Mouse (Mus musculus) frontal cortex, postnatal 10 days (tissue): Measurements from ENCODE around the gene P2rx7.

Experiments
- DNase-seq, 2 experiments: peaks; one replicate each; pipeline ENCODE4 v3.0.0; 2022; ENCODE audit warnings: low spot score in 2 of 2, mixed read lengths in 1 of 2

The P2rx7 gene

DNA sequence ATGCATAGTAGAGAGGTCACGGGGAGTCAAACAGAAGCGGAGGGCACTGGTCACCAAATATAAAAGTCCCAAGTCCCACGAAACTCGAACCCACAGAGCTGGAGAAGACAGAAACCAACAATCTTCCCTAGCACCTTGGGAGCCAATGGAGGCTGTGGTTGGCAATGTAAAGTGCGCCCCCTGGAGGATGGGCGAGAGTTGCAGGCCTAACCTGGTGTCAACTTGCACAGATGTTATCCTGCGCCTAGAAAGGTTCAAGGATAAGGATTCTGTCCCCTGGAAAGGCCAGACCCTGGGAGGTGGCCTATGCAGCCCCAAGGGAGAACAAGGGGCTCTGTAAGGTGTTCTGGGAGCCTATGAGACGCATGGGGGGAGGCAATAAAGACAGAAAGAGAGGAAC lies 87.6 kb downstream of the P2rx7 start:
- peak in 1 of 2 experiments; percentile 38 for DNase-seq

DNA sequence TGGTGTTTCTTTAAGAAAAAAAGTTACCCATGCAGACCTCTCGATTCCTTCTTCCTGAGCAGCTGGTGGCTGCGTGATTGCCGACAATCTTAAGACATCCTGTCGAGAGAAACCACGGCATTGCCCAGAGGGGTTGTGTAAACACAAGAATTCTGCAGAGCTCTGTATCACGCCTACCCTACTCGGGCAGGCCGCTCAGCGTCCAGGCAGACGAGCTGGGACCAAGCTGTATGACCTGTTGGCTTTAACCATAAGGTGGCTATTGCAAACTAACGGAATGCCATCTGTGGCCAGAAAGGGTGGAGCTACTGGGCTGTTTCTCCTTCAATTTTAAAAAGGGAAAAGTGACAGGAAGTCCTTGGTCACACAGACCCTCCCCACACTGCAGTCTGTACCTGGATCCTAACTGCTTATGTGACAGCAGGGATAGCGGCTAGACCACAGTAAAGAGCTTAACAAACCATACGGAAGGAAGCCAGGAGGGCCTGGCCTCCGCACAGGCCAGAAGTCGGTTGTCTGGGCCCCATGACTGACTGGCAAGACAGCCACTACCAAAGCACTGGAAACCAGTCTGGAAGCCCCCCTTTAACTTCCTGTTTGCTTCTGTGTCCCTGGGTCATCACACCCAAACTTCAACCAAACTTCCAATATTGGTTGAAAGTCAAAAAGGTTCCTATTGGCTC lies 88.4 kb downstream of the P2rx7 start:
- peak in 1 of 2 experiments; percentile 17 for DNase-seq

DNA sequence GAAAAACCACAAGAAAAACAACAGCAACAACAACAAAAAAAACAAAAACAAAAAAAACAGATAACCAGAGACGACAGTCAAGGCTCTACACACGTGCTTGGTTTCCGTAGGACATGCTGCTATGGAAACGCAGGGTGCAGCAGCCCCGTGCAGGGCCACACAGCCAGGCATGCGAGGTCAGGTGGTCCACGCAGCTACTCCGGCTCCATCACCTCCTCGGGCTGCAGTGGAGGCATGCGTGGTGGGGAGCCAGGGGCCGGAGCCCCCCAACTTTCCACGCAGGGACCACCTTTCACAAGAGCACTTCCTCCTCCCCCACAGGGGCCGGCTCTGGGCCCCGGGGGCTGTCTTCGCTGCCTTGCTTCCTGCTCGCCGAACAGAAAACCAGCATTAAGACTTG lies 90.2 kb downstream of the P2rx7 start:
- DNase-seq = no peak

DNA sequence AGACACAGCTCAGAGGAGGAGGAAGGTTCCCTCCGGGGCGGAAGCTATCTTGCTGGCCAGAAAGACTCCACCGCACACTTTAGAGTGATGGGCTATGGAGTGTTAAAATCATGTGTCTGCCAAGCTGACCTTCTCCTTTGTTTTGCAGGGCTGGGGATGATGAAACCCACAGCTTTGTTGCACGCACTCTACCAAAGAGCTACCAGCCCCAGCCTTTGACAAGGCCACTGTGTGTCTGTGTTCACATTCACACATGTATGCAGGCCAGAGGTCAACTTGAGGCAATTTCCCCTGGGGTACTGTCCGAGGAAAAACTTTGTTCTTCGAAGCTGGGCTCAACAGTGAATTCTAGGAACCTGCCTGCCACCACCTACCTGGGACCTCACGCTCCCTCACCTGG lies 92.1 kb downstream of the P2rx7 start:
- DNase-seq = no peak

DNA sequence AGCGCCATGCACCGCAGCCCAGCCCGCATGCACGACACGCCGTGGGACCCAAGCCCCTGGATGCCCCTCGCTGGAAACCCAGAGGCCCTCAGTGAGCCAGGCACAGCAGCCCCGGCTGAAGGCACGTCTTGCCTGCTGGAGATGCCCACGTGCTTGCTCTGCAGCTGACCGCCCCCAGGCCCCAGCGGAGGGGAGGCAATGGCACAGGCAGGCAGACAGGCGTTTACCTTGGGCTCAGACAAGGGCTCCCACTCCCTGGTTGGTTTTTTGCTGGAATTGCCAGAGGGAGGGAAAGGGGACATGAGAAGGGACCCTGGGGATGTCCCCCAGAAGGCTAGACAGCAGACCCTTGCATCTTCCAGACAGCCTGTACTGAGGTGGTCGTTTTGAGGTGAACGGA lies 93.0 kb downstream of the P2rx7 start:
- no peak for DNase-seq
